Mouse (Mus musculus): Measurements from ENCODE around the gene Ankrd13c. TPM values are rescaled to one million over a fixed set of nuclear protein-coding genes. Genes with fewer than 3 reads are reported as not detected.
"Not testable (repeated sequence)": the region's sequence is repeated elsewhere in the genome, so short reads cannot be mapped to it uniquely, and the experiment has no call there.

Gene Ankrd13c
- 10 to 100 TPM; 37.4 to 37.8 TPM for total RNA-seq (2021)

DNA sequence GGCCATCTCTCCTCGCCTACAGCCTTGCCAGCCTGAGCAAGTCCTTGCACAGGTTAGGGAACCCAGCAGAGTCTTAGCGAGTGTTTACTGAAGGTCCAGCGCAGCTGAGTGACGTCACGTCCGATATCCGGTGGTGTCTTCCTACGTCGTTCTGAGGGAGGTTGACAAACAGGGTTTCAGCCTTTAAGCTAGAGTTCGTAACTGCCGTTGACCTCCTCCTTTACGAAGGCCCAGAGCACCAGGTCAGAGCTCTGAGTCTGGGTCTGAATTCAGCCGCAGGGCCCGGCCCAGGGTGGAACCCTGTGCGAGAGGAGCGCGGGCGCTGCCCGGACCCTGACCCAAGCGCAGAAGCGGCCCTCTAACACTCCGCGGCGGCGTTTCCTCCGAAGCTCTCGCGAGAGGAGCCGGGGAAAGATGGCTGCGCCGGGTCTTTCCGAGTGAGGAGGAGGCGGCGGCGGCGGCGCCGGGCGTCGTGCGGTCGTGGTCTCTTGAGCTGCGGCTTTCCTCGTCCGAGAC is at the start of gene Ankrd13c:
Gene Ankrd13c (plus strand): TSS at position 397 of the 516 bp plus-strand sequence.
- DNase-seq, result peak; percentile 95
- intact Hi-C loops (cut with DNase I), result loop anchor here (2.0 kb wide), 1 partner anchor 90 kb away; the partner anchor contains the start of genes Lrrc40 and Srsf11

DNA sequence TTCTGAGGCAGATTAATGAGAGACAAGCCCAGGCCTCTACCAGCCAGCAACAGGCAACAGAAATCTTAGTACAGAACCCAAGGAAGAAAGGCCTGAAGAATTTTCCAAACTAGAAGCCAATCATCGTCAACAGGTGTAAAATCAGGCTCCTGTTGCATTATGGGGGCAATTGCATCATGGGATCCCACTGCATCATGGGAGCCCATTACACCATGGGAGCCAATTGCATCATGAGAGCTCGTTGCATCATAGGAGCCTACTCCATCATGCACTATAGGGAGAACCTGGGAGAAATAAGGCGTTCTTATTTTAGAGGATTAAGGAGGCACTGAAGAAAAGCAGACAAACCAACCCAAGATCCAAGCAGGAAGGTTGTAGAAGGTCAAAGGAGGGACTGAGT is 49.4 kb upstream of the Ankrd13c start:
- intact Hi-C loops (cut with DNase I), result no loop called here

DNA sequence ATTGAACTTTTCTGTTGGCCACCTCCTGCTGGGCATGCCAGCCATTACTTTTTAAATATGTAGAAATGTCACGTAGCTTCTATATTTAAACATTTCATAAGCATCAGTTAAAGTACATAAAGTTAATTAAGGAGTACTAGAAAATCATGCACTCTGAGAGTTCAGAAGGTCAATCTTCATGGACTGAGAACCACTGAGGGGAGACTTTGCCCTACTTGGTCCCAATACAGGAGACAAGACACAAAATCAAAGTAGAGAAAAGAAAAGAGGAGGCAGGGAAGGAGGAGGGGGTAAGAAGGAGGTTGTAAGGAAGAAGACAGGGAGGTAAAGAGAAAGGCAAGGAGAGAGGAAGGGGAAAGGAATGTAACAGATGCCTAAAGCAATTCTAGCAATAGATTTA is 47.1 kb upstream of the Ankrd13c start:
- intact Hi-C loops (cut with DNase I), result no loop called here
- no peak for DNase-seq

More for the DNA sequence above, 49.4 kb upstream of the Ankrd13c start:
- DNase-seq, result no peak

DNA sequence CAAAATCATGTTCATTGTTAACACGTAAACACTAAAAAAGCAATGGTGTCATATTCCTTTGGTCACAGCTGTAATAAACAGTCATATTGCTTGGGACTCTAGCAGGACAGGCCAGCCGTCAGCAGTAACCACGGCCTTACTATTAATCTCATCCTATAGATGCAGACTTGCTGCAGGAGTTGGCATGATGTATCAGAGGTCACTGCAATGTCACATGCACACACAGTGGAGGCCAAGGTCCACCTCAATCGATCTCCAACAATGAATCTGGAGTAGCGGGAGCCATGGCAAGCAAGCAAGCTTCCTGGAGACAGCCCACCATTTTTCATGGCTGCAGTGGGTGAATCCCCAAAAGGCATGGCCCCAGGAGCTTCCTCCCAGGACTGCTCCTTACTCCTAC is 45.3 kb upstream of the Ankrd13c start:
- DNase-seq, result no peak

DNA sequence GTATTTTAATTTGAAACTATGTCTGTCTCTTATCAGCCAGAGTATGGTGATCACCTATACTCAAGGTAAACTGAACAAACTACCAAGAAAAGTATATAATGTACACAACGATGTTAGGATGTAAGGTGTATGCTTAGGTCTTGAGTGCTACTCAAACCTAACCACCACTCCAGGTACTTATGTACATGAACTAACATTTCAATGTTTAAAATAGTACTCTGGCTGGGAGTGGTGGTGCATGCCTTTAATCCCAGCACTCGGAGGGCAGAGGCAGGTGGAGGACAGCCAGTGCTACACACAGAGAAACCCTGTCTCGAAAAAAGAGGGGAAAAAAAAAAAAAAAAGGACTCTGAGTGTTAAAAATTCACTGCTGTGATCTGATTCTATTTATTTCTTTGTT is 38.9 kb upstream of the Ankrd13c start:
- DNase-seq, result no peak
- intact Hi-C loops (cut with DNase I), result no loop called here

More for the DNA sequence above, 45.3 kb upstream of the Ankrd13c start:
- intact Hi-C loops (cut with DNase I), result no loop called here

DNA sequence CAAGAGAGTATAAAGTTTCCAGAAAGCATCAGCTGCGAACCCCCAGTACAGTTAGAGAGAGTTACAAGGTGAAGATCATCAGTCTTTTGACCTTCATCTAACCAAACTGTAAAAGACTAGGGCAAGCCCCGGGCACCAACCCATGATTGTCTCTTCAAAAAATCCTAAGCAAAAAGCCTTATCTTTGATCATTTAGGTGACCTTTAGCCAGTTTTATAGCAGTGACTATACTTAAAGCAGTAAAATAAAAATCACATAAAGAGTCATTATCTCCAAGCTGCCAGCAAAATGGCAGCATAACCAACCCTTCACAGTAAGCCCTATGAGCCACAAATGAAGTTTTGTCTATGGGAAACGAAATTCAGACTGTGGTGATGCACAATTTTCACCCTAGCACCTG is 36.8 kb upstream of the Ankrd13c start:
- intact Hi-C loops (cut with DNase I), result no loop called here
- no peak for DNase-seq

DNA sequence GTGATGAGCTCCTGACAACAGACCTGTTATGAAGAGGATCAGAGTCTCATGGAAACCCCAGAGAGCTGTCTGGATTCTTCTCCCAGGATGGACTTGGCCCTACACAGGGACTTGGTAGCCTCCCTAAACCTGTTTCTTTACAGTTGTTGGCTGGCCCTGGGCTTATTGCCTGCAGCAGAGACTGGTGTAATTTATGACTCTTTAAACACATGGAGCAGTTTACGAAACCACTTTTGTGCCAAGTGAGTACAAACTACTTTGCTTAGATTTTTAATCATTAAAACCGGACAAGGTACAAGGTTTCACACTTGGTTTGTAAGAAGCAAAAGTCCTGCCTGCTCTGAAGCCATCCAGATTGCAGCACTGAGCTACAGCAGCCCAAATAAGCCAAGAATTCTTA is 34.9 kb upstream of the Ankrd13c start:
- DNase-seq, result no peak

DNA sequence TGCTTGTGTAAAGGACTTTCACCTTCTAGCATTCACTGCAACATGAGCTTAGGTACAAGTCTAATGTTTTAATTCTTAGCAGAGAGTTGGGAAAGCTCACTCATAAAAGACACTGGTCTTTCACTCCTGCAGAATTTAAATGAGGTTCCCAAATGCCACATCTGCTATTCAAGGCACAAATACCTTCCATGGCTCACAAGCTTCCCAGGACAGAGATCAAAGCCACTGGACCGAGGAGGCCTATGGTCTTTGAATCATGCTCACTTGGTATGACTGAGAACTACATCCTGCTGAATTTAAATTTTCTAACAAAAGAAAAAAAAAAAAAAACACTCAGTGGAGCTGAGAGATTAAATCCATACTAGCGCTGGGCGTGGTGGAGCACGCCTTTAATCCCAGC is 30.7 kb upstream of the Ankrd13c start:
- intact Hi-C loops (cut with DNase I), result no loop called here
- no peak for DNase-seq

More for the DNA sequence above, 34.9 kb upstream of the Ankrd13c start:
- intact Hi-C loops (cut with DNase I), result no loop called here

DNA sequence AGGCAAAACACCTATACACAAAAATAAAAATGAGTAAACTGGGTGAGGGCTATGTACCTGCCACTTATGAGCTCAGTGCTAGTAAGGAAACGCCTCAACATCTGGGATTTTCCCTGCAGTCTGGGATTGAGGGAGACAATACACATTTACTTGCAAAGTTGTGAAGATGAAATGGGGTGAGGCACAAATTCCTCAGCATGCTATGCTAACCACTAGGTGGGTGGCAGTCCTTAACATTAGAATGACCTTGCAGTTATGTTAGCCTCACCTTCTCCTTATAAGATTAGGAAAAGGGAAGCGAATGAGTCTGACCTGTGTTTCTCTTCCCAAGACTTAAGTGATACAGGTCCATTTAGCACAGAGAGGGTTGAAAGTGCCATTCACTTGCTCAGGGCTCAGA is 25.7 kb upstream of the Ankrd13c start:
- intact Hi-C loops (cut with DNase I), result loop anchor here (5.0 kb wide), 1 partner anchor 156 kb away; no protein-coding TSS in a partner anchor
- DNase-seq, result no peak

DNA sequence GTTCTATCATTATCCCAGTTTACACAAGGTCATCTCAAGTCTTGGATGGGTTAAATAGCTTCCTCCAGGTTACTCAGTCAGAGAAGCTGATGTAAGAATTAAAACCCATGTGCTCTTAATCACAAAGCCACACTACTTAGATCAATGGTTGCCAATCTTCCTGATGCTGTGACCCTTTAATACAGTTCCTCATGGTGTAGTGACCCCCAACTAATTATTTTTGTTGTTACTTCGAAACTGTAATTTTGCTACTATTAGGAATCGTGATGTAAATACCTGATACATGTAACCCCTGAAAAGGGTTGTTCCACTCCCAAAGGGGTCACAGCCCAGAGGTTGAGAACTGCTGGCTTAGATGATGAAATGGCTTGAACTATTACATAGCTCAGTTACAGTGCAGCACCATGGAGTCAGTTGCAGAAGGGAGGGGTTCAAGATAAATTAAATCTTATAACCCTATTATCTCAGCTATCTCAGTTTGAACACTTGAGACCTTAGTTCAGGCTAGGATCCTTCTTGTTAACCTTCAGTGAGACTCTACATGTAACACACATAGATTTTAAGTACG is 23.7 kb upstream of the Ankrd13c start:
- no peak for DNase-seq

DNA sequence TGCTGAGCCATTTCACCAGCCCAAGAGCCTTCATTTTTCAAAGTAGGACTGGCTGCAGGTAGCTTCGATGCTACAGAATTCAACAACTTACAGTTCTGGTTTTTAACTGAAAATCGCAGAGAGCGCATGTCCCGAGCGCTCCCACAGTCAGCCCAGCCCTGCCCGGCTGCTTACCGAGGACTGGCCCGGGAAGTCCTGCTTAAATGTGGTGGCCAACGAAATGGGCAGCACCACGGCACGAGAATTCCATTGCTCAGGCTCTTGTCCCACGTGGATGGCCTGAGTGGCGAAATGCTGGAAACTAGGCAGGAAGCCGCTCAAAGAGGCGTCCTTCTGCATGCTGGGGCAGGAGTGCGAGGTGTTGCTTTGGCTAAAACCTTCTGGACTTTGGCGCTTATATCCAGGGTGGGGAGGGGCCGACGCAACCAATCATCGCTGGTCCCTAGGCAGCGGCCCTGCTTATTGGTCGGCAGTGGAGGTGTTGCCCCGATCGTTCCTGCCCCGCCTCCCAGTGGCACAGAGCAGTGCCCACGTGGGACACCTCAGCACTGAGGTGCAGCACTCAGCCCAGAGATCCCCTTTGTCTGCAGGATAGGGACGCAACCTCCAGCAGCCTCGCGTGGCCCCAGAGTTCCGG is 22.2 kb upstream of the Ankrd13c start, which contains the start of gene Cth:
Gene Cth (minus strand): TSS at position 386 of the 637 bp plus-strand sequence.
- intact Hi-C loops (cut with DNase I), result loop anchor here (5.0 kb wide), 1 partner anchor 152 kb away; no protein-coding TSS in a partner anchor
- DNase-seq, result peak; percentile 85 to 88

More for the DNA sequence above, 23.7 kb upstream of the Ankrd13c start:
- intact Hi-C loops (cut with DNase I), result loop anchor here (5.0 kb wide), 1 partner anchor 154 kb away; no protein-coding TSS in a partner anchor

DNA sequence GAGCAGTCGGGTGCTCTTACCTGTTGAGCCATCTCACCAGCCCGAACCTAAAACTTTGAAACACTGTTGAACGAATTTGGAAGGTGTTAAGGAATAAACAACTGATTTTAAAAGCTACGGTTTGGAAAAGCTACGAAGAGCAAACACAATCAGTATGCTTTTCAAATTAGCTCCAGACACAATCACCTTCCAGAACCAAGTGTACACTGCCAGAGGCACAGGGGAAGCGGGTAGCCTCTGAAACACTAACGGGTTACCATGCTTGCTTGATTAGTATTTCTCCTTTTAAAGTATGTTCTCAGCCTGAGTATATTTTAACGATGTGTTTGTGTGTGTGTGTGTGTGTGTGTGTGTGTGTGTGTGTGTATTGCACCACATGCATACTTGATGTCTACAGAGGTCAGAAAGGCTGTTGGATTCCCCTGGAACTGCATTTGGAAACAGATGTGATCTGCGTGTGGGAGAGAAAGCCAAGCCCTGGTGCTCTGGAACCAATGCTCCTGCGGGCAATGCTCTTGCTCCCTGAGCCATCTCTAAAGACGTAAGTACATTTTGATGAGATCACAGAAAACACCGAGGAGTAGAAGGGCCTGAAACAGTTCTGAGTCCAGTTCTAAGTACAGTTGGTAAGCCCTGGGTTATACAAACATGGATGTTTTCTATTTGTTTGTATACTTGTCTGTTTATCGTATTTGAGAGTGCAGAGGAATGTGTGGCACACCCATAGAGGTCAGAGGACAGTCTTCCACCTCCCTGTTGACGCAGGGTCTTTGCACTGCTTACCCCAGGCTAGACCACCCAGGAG is 21.1 kb upstream of the Ankrd13c start:
- intact Hi-C loops (cut with DNase I), result no loop called here
- no peak for DNase-seq

DNA sequence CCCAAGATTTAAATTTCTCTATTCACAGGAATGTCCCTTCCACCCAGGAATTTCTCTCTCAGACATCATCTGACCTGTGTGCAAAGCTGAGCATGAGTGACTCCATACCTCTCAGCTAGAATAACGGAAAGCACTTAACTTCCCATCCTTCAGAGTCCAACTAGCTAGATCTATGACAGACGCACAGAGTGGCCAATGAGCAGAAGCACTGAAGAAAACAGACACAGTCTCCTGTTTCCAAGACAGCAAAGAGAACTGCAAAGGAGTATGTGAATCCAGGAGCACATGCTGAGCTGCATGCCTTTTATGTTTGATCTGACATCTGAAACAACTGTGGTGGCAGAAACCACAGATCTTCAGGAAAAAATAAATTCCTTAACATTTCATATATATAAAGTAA is 20.3 kb upstream of the Ankrd13c start:
- no peak for DNase-seq
- intact Hi-C loops (cut with DNase I), result no loop called here

DNA sequence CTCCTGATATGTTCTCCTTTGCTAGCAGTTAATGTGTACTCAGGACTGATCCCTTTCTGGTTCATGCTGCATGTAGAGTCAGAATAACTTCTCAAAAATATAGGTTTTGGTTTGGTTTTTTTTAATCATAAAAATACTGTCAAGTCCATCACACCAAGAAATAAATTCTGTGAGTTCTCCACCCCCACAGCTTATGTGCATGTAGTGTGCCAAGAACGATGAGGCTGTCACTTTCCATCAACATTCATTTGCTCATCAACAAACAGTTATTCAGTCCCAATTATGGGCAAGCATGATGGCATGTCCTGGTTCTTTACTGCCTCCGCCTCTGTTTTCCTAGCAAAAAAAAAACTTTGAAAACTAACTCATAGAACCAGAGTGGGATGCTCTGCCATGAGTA is 18.3 kb upstream of the Ankrd13c start:
- no peak for DNase-seq
- intact Hi-C loops (cut with DNase I), result no loop called here

DNA sequence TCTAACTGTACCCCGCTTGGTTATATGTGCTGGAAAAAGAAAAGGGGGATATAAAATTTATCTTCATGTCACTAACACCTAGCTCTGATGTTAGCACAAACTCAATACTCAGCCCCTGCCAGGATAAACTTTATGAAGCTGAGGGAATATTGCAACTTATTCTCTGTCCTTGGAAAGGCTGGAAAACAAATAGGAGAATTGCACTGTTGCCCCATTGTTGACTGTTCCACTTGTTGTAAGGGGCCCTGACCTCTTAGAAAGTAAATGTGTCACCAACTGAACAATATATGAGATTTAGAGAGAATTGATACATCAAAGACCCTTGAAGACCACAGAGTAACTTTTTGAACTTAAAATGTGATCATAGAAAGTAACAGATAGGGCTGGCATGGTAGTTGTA is 17.6 kb upstream of the Ankrd13c start:
- intact Hi-C loops (cut with DNase I), result no loop called here
- DNase-seq, result no peak

DNA sequence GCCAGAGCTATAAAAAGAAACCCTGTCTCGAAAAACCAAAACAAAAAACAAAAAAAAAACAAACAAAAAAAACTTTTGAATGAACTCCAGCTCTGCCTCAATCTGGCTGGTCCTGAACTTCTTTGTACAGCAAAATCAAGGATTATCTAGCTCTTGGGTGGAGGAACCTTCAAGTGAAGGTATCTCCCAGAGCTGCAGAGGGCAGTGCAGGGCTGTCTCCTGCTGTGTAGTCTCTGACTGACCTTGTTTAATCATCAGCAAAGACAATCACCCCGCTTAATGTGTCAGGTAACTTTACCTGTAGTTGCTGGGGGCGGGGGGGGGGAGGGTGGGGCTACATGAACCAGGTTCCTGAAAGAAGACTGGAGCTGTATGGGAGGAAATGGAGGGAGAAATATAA is 15.4 kb upstream of the Ankrd13c start:
- no peak for DNase-seq
- intact Hi-C loops (cut with DNase I), result no loop called here

DNA sequence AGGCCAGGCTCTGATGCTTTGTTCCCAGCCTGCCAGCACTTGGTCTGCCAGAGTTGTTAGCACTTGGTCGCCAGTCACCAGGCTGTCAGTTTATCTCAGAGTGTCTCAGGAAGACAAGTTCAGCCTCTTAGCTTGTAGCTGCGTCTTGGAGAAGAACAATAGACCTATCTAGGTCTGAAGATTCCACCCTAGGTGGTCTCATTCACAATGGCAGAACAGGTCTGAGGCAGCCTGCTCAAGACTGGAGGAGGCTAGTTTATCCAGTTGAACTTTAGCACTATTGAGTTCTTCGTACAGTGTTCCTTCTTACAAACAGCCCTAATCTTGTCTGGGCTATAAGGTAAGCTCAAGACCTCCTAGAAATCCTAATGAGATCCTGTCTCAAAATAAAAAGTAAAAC is 15.0 kb upstream of the Ankrd13c start:
- no peak for DNase-seq
- intact Hi-C loops (cut with DNase I), result no loop called here

DNA sequence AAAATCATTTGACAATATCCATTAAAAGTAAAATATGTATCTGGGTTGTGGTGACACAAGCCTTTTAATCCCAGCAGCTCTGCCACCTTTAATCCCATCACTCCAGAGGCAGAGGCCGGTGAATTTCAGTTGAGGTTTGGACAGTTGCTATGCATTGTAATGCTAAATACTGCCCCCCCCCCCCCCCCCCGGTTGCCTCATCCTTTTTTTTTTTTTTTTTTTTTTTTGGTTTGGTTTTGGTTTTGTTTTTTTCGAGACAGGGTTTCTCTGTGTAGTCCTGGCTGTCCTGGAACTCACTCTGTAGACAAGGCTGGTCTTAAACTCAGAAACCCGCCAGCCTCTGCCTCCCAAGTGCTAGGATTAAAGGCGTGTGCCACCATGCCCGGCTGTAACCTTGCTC is 13.8 kb upstream of the Ankrd13c start:
- intact Hi-C loops (cut with DNase I); DNase-seq: not testable (repeated sequence)

DNA sequence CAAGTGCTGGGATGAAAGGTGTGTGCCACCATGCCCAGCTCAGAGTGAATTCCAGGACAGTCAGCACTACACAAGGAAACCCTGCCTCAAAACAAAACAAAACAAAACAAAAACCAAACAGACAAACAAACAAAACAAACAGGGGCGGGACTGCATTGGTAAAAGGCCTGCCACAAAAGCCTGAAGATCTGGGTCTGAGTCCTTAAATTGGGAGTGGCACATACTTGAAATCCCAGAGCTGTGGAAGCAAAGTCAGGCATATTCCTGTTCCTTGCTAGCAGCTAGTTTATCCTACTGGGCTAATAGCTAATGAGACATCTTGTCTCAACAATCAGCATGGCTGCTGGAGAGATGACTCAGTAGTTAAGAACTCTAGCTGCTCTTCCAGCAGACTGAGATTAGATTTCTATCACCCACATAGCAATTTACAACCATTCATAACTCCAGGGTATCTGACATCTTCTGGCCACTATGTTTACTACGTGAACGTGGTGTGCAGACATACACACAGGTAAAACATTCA is 12.7 kb upstream of the Ankrd13c start:
- intact Hi-C loops (cut with DNase I), result no loop called here

DNA sequence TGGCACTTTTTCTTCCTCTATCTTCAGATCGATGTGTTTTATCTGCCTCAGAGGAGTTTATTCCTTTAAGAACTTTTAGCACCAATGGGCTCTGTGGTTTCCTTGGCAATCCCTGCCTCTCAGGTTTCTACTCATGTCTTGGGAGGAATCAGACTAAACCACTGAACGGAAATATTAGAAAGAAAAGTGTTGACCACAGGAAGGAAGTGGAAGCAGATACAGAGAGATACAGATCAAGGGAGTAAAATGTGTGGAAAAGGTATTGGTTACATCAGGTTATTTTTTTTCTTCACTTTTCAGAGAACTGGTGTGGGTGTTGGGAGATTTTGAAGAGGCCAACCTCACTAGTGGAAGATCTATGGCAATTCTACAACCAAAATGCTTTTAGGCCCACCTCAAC is 8.5 kb upstream of the Ankrd13c start:
- no peak for DNase-seq
- intact Hi-C loops (cut with DNase I), result no loop called here

More for the DNA sequence above, 12.7 kb upstream of the Ankrd13c start:
- no peak for DNase-seq
